Mouse (Mus musculus) E14TG2a.4 (cell line): Measurements from ENCODE around the gene Slc8a2.

Experiments
- CTCF ChIP-seq: conservative IDR thresholded peaks from 2 replicates; pipeline ENCODE4 v1.5.1; 2014; ENCODE audit warnings: low read length
- NANOG ChIP-seq: IDR thresholded peaks from 2 replicates; pipeline ENCODE4 v1.6.1; 2014; ENCODE audit warnings: borderline replicate concordance, low read length, mixed read lengths
- POU5F1 ChIP-seq: IDR thresholded peaks from 2 replicates; pipeline ENCODE4 v1.6.1; 2014; ENCODE audit warnings: low read length, borderline replicate concordance

DNA sequence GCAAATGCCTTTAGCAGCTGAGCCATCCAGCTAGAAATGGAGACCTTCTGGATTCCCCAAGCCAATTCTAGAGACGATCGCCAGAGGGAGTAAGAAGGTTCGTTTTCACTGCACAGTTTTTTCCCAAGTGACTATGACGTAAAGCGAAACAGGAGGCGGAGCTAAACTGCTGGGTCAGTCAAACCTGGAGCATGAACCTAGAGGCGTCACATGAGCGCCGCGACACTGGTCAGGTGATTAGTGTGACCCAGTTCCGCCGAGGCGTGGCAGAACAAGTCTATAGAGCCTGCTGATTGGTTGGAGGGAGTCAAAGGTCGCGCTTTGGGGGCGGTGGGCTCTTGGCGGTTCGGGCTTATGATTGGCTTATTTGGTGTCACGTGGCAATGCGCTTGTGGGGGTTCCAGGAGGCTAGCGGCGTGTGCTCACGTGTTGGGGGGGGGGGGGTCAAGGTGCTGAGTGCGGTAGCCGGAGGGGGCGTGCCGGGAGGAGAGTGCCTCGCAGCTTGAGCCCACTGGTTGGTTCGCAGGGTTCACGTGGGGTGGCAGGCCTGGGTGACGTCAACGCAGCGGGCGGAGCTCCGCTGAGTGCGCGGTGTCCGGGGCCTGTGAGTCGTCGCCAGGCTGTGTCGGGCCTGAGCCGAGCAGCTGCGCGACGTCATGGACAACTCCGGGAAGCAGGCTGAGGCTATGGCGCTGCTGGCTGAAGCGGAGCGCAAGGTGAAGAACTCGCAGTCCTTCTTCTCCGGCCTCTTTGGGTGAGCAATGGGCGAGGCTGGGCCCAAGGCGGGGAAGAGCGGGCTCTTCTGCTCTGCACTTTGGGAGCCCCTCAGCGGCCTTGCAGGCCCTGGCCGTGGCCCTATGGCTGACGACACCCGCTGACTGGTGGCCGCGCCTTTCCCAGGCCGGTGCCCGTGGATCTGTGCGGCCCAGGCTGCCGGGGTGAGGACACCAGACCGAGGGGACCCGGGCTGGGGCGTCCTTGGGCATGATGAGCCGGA lies 31.3 kb upstream of the Slc8a2 start, which contains the start of gene Napa:
- TF ChIP-seq CTCF, result peak; percentile 50
- TF ChIP-seq NANOG, result no peak
- no peak for TF ChIP-seq POU5F1
